Mouse (Mus musculus): ENCODE data around the gene Prss43.

Prss43 gene

GRCm38 (mm10) chr9:110826390-110826789, at the start of gene Prss43:
TSS of gene Prss43 (plus strand) at chr9:110826690.
- POLR2A ChIA-PET: interaction anchor here in 1 of 4 experiments (0.6 to 0.7 kb wide), 3 partner anchors 32 to 113 kb away, joined by 3 to 4 read pairs (median 3); no protein-coding TSS in a partner anchor
- CTCF ChIA-PET: interaction anchor here in 1 of 4 experiments (0.6 to 0.7 kb wide), 2 partner anchors 41 to 96 kb away, joined by 3 to 4 read pairs; no protein-coding TSS in a partner anchor

GRCm38 (mm10) chr9:110778100-110778499, 48.4 kb upstream of the Prss43 start:
- ChIA-PET POLR2A (interaction anchor here in 2 of 4 experiments (0.5 to 0.6 kb wide), 2 partner anchors 31 to 175 kb away, joined by 3 to 4 read pairs; no protein-coding TSS in a partner anchor), CTCF (interaction anchor here in 2 of 4 experiments (1.1 to 1.8 kb wide), 6 partner anchors 9 to 364 kb away, joined by 3 to 8 read pairs (median 4); no protein-coding TSS in a partner anchor)

GRCm38 (mm10) chr9:110778559-110778958, 47.9 kb upstream of the Prss43 start:
- CTCF ChIA-PET: interaction anchor here (0.6 to 1.8 kb wide), 24 partner anchors 8 to 608 kb away, joined by 3 to 22 read pairs (median 4); no protein-coding TSS in a partner anchor
- POLR2A ChIA-PET: interaction anchor here in 3 of 4 experiments (0.5 to 1.4 kb wide), 6 partner anchors 9 to 302 kb away, joined by 3 to 5 read pairs (median 3); partner anchors contain the start of genes Kif9 (in 1 of the 3) and Klhl18 (in 1 of the 3)

GRCm38 (mm10) chr9:110779242-110779913, 47.1 kb upstream of the Prss43 start:
- CTCF ChIA-PET: interaction anchor here (0.6 to 1.8 kb wide), 35 partner anchors 9 to 609 kb away, joined by 3 to 22 read pairs (median 4); no protein-coding TSS in a partner anchor
- POLR2A ChIA-PET: interaction anchor here in 2 of 4 experiments (0.6 to 1.4 kb wide), 8 partner anchors 10 to 350 kb away, joined by 3 to 5 read pairs (median 3); partner anchors contain the start of genes Kif9 (in 1 of the 2) and Klhl18 (in 1 of the 2)

- ChIA-PET POLR2A (interaction anchor here in 3 of 4 experiments (0.5 to 2.0 kb wide), 34 partner anchors 10 to 477 kb away, joined by 3 to 12 read pairs (median 3); partner anchors contain the start of genes Ptpn23 (in 2 of the 3), Tdgf1 (in 2 of the 3), Als2cl (in 1 of the 3) and Elp6 (in 1 of the 3)), CTCF (interaction anchor here (0.5 to 2.3 kb wide), 172 partner anchors 8 to 652 kb away, joined by 3 to 32 read pairs (median 4); partner anchors contain the start of genes Nradd (in 3 of the 4), Myl3 (in 2 of the 4), Ptpn23 (in 2 of the 4) and Scap (in 2 of the 4))
These were observed 45.2 kb upstream of the Prss43 start for GRCm38 (mm10) chr9:110781256-110781721.

- POLR2A ChIA-PET: interaction anchor here in 3 of 4 experiments (0.5 to 2.0 kb wide), 33 partner anchors 9 to 477 kb away, joined by 3 to 12 read pairs (median 3); partner anchors contain the start of genes Als2cl (in 2 of the 3), Ptpn23 (in 2 of the 3), Tdgf1 (in 2 of the 3) and Tmie (in 2 of the 3)
- CTCF ChIA-PET: interaction anchor here (0.5 to 2.3 kb wide), 157 partner anchors 9 to 521 kb away, joined by 3 to 32 read pairs (median 5); partner anchors contain the start of genes Nradd (in 3 of the 4), Myl3 (in 2 of the 4), Scap (in 2 of the 4) and Tmie (in 2 of the 4)
These were observed 44.8 kb upstream of the Prss43 start for GRCm38 (mm10) chr9:110781731-110782130.

- ChIA-PET CTCF (interaction anchor here in 1 of 4 experiments (0.9 to 1.7 kb wide), 2 partner anchors 152 to 372 kb away, joined by 3 to 4 read pairs; no protein-coding TSS in a partner anchor), POLR2A (interaction anchor here in 3 of 4 experiments (0.6 to 1.2 kb wide), 4 partner anchors 13 to 162 kb away, joined by 3 read pairs; partner anchors contain the start of genes Nradd (in 1 of the 3) and Tdgf1 (in 1 of the 3))
These were observed 42.9 kb upstream of the Prss43 start for GRCm38 (mm10) chr9:110783611-110784010.

- ChIA-PET POLR2A (interaction anchor here in 1 of 4 experiments (1.0 kb wide), 1 partner anchor 9 kb away, joined by 5 read pairs; no protein-coding TSS in a partner anchor), CTCF (interaction anchor here in 2 of 4 experiments (0.7 to 2.2 kb wide), 3 partner anchors 83 to 91 kb away, joined by 3 to 7 read pairs (median 4); partner anchors contain the start of genes Als2cl (in 1 of the 2) and Tmie (in 1 of the 2))
These were observed 38.3 kb upstream of the Prss43 start for GRCm38 (mm10) chr9:110788169-110788568.

- ChIA-PET POLR2A (interaction anchor here in 2 of 4 experiments (0.7 to 2.0 kb wide), 3 partner anchors 9 to 1001 kb away, joined by 3 to 5 read pairs (median 3); no protein-coding TSS in a partner anchor), CTCF (interaction anchor here in 2 of 4 experiments (0.6 kb wide), 2 partner anchors 53 to 76 kb away, joined by 3 to 4 read pairs; no protein-coding TSS in a partner anchor)
These were observed 36.0 kb upstream of the Prss43 start for GRCm38 (mm10) chr9:110790462-110790861.

- POLR2A ChIA-PET: interaction anchor here in 3 of 4 experiments (0.6 to 1.6 kb wide), 16 partner anchors 9 to 389 kb away, joined by 3 to 11 read pairs (median 3); partner anchors contain the start of genes Ptpn23 (in 2 of the 3), Ccdc12 (in 1 of the 3) and Nbeal2 (in 1 of the 3)
- CTCF ChIA-PET: interaction anchor here in 3 of 4 experiments (1.1 to 2.1 kb wide), 4 partner anchors 15 to 74 kb away, joined by 3 to 12 read pairs (median 7); no protein-coding TSS in a partner anchor
These were observed 29.5 kb upstream of the Prss43 start for GRCm38 (mm10) chr9:110797013-110797412.

GRCm38 (mm10) chr9:110797866-110798265, 28.6 kb upstream of the Prss43 start, which contains the start of gene Prss42:
TSS of gene Prss42 (plus strand) at chr9:110798166.
- CTCF ChIA-PET: interaction anchor here in 2 of 4 experiments (1.0 to 2.1 kb wide), 4 partner anchors 16 to 199 kb away, joined by 3 to 12 read pairs (median 6); no protein-coding TSS in a partner anchor
- POLR2A ChIA-PET: interaction anchor here in 2 of 4 experiments (0.9 to 1.5 kb wide), 5 partner anchors 17 to 390 kb away, joined by 3 to 10 read pairs (median 3); partner anchors contain the start of gene Ptpn23 (in 1 of the 2)

GRCm38 (mm10) chr9:110800834-110801479, 25.5 kb upstream of the Prss43 start:
- POLR2A ChIA-PET: interaction anchor here in 1 of 4 experiments (0.9 to 1.1 kb wide), 2 partner anchors 56 to 68 kb away, joined by 3 read pairs; no protein-coding TSS in a partner anchor
- CTCF ChIA-PET: interaction anchor here in 2 of 4 experiments (0.6 to 1.0 kb wide), 3 partner anchors 8 to 264 kb away, joined by 3 to 4 read pairs (median 3); no protein-coding TSS in a partner anchor

GRCm38 (mm10) chr9:110803294-110803693, 23.2 kb upstream of the Prss43 start:
- ChIA-PET POLR2A (no interaction called here), CTCF (no interaction called here)

GRCm38 (mm10) chr9:110810051-110810450, 16.4 kb upstream of the Prss43 start:
- POLR2A ChIA-PET: no interaction called here
- CTCF ChIA-PET: interaction anchor here in 1 of 4 experiments (0.6 kb wide), 1 partner anchor 85 kb away, joined by 3 read pairs; no protein-coding TSS in a partner anchor

- POLR2A ChIA-PET: no interaction called here
These were observed 12.7 kb upstream of the Prss43 start, which contains the start of gene Prss44 for GRCm38 (mm10) chr9:110813789-110814188. TSS of gene Prss44 (plus strand) at chr9:110813994.

GRCm38 (mm10) chr9:110820546-110820945, 5.9 kb upstream of the Prss43 start:
- ChIA-PET CTCF (interaction anchor here in 3 of 4 experiments (0.6 to 1.0 kb wide), 3 partner anchors 39 to 133 kb away, joined by 3 to 7 read pairs (median 4); no protein-coding TSS in a partner anchor), POLR2A (interaction anchor here in 2 of 4 experiments (1.0 to 1.2 kb wide), 2 partner anchors 39 to 45 kb away, joined by 3 read pairs; no protein-coding TSS in a partner anchor)

More at GRCm38 (mm10) chr9:110813789-110814188, 12.7 kb upstream of the Prss43 start, which contains the start of gene Prss44:
- CTCF ChIA-PET: interaction anchor here in 1 of 4 experiments (1.0 kb wide), 1 partner anchor 57 kb away, joined by 3 read pairs; no protein-coding TSS in a partner anchor
